Mouse (Mus musculus): ENCODE data around the gene Ghr. TPM values are rescaled to one million over a fixed set of nuclear protein-coding genes. Genes with fewer than 3 reads are reported as not detected.

Gene Ghr
- total RNA-seq, 2 experiments from 2014 or later, result 12.2 to 16.1 TPM

DNA sequence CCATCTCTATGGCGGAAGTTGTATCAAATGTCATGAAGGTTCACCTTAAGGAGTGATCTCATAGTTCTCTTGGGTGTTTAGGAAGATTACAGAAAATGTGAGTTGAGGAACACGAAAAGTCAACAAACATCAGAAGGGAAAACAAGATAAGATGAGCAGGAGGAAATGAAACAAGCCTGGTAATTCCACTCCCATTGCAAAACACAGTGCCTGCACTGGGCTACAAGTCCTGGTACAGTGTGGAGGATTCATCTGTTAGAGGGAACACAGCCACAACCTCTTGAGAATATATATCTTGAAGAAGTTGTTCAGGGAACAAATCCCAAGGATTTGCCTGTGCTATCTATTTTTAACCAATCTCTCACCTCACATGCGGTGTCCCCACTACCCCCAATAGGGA, 24.8 kb downstream of the Ghr start:
- intact Hi-C loops (cut with DNase I), result no loop called here

GRCm38 (mm10) chr15:3544289-3544688, 39.0 kb downstream of the Ghr start:
- intact Hi-C loops (cut with DNase I), result no loop called here
- no peak for DNase-seq (ENCODE audit: low spot score in 2 of 2)

More for the DNA sequence above, 24.8 kb downstream of the Ghr start:
- DNase-seq (ENCODE audit: low spot score in 2 of 2), result no peak

DNA sequence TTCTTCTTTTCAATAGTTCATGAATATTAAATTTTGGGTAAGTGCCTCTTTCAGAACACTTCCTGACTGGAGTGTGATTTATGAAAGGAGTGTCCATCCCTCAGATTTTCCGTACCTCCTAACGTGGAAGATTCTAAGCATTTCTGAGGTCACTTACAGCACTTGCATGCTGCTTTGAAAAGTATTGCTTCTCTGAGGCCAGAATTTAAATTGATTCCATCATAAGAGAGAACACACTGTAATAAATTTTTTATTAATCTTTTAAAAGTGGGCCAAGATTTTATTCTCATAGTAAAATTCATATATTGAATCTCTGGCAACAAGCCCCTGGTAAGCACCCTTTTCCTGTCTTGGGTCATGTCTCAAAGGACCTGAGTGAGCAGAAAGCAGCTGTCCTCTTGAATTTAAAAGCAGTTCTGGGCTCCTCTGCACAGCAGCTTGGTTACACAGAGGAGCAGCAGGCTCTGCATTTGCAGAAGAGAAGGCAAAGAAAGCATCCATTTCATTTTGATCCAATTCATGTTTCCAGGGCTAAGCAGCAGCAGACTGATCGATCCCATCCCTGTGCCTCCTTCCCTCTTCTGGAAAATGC, 46.9 kb downstream of the Ghr start:
- intact Hi-C loops (cut with DNase I), result no loop called here

DNA sequence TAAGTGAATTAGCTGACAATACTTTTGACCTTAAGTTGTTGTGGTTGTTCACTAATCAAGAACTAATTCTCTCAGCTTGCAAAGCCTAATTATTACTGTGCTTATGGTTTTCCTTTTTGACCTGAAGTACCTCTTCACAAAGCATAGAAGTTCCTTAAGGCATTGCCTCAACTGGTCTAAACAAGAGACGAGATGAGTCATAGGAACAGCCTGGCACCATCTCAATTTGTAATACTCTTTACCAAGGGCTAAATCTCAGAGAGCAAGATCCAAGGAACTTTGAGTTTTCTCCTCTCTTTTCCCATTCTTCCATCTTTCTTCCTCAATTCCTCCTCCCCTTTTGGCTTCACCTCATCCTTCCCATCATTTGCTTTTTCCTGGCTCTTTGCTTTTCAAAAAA, 69.3 kb downstream of the Ghr start:
- intact Hi-C loops (cut with DNase I), result no loop called here

More for the DNA sequence above, 46.9 kb downstream of the Ghr start:
- no peak for DNase-seq (ENCODE audit: low spot score in 2 of 2)

GRCm38 (mm10) chr15:3512380-3512779, 70.9 kb downstream of the Ghr start:
- no peak for DNase-seq (ENCODE audit: low spot score in 2 of 2)
- intact Hi-C loops (cut with DNase I), result no loop called here

More for the DNA sequence above, 69.3 kb downstream of the Ghr start:
- DNase-seq (ENCODE audit: low spot score in 2 of 2), result no peak

GRCm38 (mm10) chr15:3511639-3512171, 71.6 kb downstream of the Ghr start:
- intact Hi-C loops (cut with DNase I), result no loop called here

GRCm38 (mm10) chr15:3509089-3509488, 74.2 kb downstream of the Ghr start:
- intact Hi-C loops (cut with DNase I), result no loop called here
- DNase-seq (ENCODE audit: low spot score in 2 of 2), result no peak

More at GRCm38 (mm10) chr15:3511639-3512171, 71.6 kb downstream of the Ghr start:
- no peak for DNase-seq (ENCODE audit: low spot score in 2 of 2)

GRCm38 (mm10) chr15:3507329-3507728, 76.0 kb downstream of the Ghr start:
- intact Hi-C loops (cut with DNase I), result no loop called here
- no peak for DNase-seq (ENCODE audit: low spot score in 2 of 2)

GRCm38 (mm10) chr15:3504700-3505099, 78.6 kb downstream of the Ghr start:
- intact Hi-C loops (cut with DNase I), result no loop called here
- DNase-seq (ENCODE audit: low spot score in 2 of 2), result no peak

- no peak for DNase-seq (ENCODE audit: low spot score in 2 of 2)
- intact Hi-C loops (cut with DNase I), result no loop called here
These were observed 81.6 kb downstream of the Ghr start for GRCm38 (mm10) chr15:3501683-3502082.

DNA sequence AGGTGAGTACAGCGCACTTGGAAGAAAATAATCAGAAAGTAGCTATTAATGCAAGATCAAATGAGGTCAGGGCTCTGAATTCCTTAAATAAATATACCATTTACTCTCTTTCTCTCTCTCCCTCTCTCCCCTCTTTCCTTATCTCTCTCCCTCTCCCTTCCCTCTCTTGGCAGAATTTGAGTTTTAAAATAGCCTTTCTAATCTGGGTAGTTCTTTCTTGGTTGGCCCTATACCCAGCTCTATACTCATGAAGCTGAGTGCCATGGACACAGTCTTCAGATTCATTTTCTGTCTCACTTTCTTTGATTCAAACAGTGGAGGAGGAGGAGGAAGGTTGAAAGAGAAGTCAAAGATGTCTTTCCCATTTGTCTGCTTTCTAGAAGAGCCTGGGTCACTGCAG, 84.3 kb downstream of the Ghr start:
- intact Hi-C loops (cut with DNase I), result no loop called here
- DNase-seq (ENCODE audit: low spot score in 2 of 2), result no peak

- intact Hi-C loops (cut with DNase I), result no loop called here
- DNase-seq (ENCODE audit: low spot score in 2 of 2), result no peak
These were observed 85.2 kb downstream of the Ghr start for GRCm38 (mm10) chr15:3497946-3498580.

DNA sequence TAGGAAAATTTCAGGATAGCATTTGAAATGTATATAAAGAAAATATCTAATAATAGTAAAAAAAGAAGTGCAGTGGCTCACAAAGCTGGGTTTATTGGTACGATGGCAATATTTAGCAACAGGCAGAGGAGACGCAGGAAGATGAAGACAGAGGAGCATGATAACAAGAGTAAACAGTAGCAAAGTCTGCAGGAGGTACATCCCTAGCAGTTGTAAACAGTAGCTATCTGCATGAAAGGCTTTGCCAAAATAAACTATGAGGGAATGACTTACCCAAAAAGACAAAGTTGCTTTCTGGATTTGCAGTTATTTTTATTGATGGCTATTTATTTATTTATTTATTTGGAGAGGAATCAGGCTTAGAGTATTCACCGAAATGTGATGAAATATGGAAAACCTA, 92.4 kb downstream of the Ghr start:
- DNase-seq (ENCODE audit: low spot score in 2 of 2), result no peak
- intact Hi-C loops (cut with DNase I), result no loop called here

DNA sequence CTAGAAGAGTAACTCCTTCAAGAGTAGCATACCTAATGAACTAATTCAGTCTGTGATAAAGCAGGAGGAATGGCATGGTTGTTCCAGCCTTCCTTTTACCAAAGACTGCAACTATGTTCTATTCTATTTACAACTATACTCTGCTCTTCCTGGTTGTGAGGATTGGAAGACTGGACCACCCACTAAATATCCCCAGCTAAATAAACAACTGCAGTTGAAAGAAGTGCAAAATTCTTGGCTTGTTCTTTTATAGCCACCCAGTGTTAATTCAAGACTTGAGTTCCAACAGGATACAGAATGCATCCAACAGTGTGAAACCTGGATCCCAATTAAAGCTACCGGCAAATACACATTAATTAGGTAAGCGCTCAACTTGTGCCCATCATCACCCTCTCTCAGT, 93.3 kb downstream of the Ghr start:
- intact Hi-C loops (cut with DNase I), result no loop called here

GRCm38 (mm10) chr15:3489180-3489579, 94.1 kb downstream of the Ghr start:
- intact Hi-C loops (cut with DNase I), result no loop called here
- DNase-seq (ENCODE audit: low spot score in 2 of 2), result no peak

More for the DNA sequence above, 93.3 kb downstream of the Ghr start:
- no peak for DNase-seq (ENCODE audit: low spot score in 2 of 2)

- intact Hi-C loops (cut with DNase I), result no loop called here
- DNase-seq (ENCODE audit: low spot score in 2 of 2), result no peak
These were observed 94.7 kb downstream of the Ghr start for GRCm38 (mm10) chr15:3488601-3489000.

GRCm38 (mm10) chr15:3486691-3487090, 96.6 kb downstream of the Ghr start:
- DNase-seq (ENCODE audit: low spot score in 2 of 2), result no peak
- intact Hi-C loops (cut with DNase I), result no loop called here

DNA sequence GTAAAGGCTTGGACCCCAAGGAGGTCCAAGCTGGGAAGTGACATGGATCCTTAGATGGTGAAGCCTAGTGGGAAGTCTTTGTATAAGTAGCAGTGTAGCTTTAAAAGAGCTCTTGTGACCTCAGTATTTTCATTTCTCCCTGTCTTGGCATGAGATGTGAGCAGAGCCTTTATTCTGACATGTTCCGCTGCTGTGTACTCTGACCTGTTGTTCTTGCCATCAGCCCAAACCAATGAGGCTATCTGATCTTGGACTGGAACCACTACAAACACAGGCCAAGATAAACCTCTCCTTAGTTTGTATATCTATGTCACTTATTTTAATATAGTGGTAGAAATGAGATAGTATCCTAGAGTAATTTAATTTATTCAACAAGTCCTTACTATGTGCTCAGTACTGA, 97.9 kb downstream of the Ghr start:
- DNase-seq (ENCODE audit: low spot score in 2 of 2), result no peak
- intact Hi-C loops (cut with DNase I), result no loop called here

- DNase-seq (ENCODE audit: low spot score in 2 of 2), result no peak
- intact Hi-C loops (cut with DNase I), result no loop called here
These were observed 99.8 kb downstream of the Ghr start for GRCm38 (mm10) chr15:3483451-3483850.

DNA sequence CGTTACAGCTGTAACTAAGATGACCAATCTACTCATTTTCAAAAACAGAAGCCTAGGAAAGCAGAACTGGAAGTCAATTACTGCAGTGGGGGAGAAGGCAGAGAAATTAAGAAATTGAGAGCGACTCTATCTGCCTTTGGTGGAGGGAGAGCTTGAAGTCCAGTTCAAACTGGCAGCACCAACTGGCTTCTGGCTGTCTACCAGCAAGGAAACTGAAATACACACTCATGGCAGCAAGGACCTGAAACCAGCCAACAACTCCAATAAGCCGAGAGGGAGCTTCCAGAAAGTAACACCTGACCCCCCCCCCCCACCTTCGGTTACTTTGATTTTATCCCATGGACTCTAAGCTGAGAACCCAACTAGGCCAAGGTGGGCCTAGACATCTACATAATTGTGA, 114.1 kb downstream of the Ghr start:
- DNase-seq (ENCODE audit: low spot score in 2 of 2), result no peak
- intact Hi-C loops (cut with DNase I), result no loop called here

GRCm38 (mm10) chr15:3466608-3467007, 116.7 kb downstream of the Ghr start:
- no peak for DNase-seq (ENCODE audit: low spot score in 2 of 2)
- intact Hi-C loops (cut with DNase I), result no loop called here
